Mouse (Mus musculus) embryonic facial prominence, embryonic 12.5 days (tissue): ENCODE data around the gene Fam198a. TPM values are rescaled to one million over a fixed set of nuclear protein-coding genes. Genes with fewer than 3 reads are reported as not detected.
A peak's percentile ranks its signal among the peaks of the same experiment; 100 is the strongest.
"Not testable (repeated sequence)": the region's sequence is repeated elsewhere in the genome, so short reads cannot be mapped to it uniquely, and the experiment has no call there.

Experiments
- ATAC-seq: fragments of 200-750 bp; cut with Nextera tagmentation; 2 replicates; pipeline ENCODE4 v1.8.0; 2017; ENCODE audit not compliant: insufficient number of reproducible peaks, insufficient read depth, low FRiP score, low TSS enrichment
- H3K27ac ChIP-seq: fragments of 300-500 bp; sonication (generic); 2 replicates; pipeline ENCODE4 v1.5.1; 2016; ENCODE audit warnings: mild to moderate bottlenecking
- H3K27me3 ChIP-seq: fragments of 300-500 bp; sonication (generic); 2 replicates; pipeline ENCODE4 v1.6.1; 2016; ENCODE audit warnings: mild to moderate bottlenecking, moderate library complexity
- H3K36me3 ChIP-seq: fragments of 300-500 bp; sonication (generic); 2 replicates; pipeline ENCODE4 v1.6.1; 2016; ENCODE audit warnings: mild to moderate bottlenecking
- H3K4me1 ChIP-seq: fragments of 300-500 bp; sonication (generic); 2 replicates; pipeline ENCODE4 v1.6.1; 2016
- H3K4me2 ChIP-seq: fragments of 300-500 bp; sonication (generic); replicated peaks from 2 replicates; pipeline ENCODE4 v1.6.1; 2016; ENCODE audit warnings: mild to moderate bottlenecking, moderate library complexity
- H3K4me3 ChIP-seq: fragments of 300-500 bp; sonication (generic); 2 replicates; pipeline ENCODE4 v1.5.1; 2016; ENCODE audit warnings: mild to moderate bottlenecking
- H3K9ac ChIP-seq: fragments of 300-500 bp; sonication (generic); 2 replicates; pipeline ENCODE4 v1.6.1; 2016; ENCODE audit warnings: mild to moderate bottlenecking, moderate library complexity
- H3K9me3 ChIP-seq: fragments of 300-500 bp; sonication (generic); 2 replicates; pipeline ENCODE4 v1.6.1; 2016; ENCODE audit warnings: mild to moderate bottlenecking, moderate library complexity
- WGBS: fragments of 180-500 bp; shearing (Covaris S2); methylation state at CpG from one replicate; pipeline ENCODE4 v1.1.7; 2016; 5-methylcytosine and 5-hydroxymethylcytosine counted together
- polyA plus RNA-seq: library from polyadenylated mRNA; unstranded; fragments of >200 nt; fragmentation: Nextera tagmentation; extraction: Ambion mirVana; gene quantifications from 2 replicates; pipeline ENCODE4 v1.2.1, GENCODE M21; 2016

The Fam198a gene
- polyA plus RNA-seq, 1 experiment from 2014 or later, result 2.1 TPM

GRCm38 (mm10) chr9:122012816-122013215 lies 62.0 kb downstream of the Fam198a start:
- WGBS, result 85% methylated on average over 2 of the region's 2 CpGs

GRCm38 (mm10) chr9:122013629-122014028 lies 62.8 kb downstream of the Fam198a start:
- H3K4me2 ChIP-seq, result no peak overlapping the region
- H3K9me3 ChIP-seq, result no peaks in the 10 kb centered on the region
- no peak for ATAC-seq
- H3K4me3 ChIP-seq, result no peak overlapping the region
- H3K9ac ChIP-seq, result no peak overlapping the region
- WGBS, result 76% methylated on average over 4 of the region's 4 CpGs
- H3K36me3 ChIP-seq, result no peaks in the 10 kb centered on the region
- H3K27me3 ChIP-seq, result no peaks in the 10 kb centered on the region
- H3K4me1 ChIP-seq, result no peaks in the 10 kb centered on the region
- H3K27ac ChIP-seq, result no peak overlapping the region

More at GRCm38 (mm10) chr9:122012816-122013215, 62.0 kb downstream of the Fam198a start:
- Histone ChIP-seq H3K9me3 (no peaks in the 10 kb centered on the region), H3K4me1 (no peaks in the 10 kb centered on the region), H3K9ac (no peak overlapping the region), H3K27ac (no peak overlapping the region), H3K4me3 (no peak overlapping the region), H3K27me3 (no peaks in the 10 kb centered on the region), H3K4me2 (no peak overlapping the region), H3K36me3 (no peaks in the 10 kb centered on the region)
- no peak for ATAC-seq

GRCm38 (mm10) chr9:122014241-122014667 lies 63.5 kb downstream of the Fam198a start:
- no peak overlapping the region for H3K9ac ChIP-seq
- no peak overlapping the region for H3K4me2 ChIP-seq
- peaks cover 5% of the 10 kb centered on the region; the same call in 1 of the 2 replicates for H3K4me1 ChIP-seq
- H3K27ac ChIP-seq, result no peak overlapping the region
- no peak for ATAC-seq
- no peaks in the 10 kb centered on the region for H3K27me3 ChIP-seq
- H3K36me3 ChIP-seq, result no peaks in the 10 kb centered on the region
- WGBS, result 14% methylated on average over 10 of the region's 10 CpGs
- H3K4me3 ChIP-seq, result no peak overlapping the region
- H3K9me3 ChIP-seq, result no peaks in the 10 kb centered on the region

GRCm38 (mm10) chr9:122018079-122018478 lies 67.3 kb downstream of the Fam198a start:
- Histone ChIP-seq H3K27ac (no peak overlapping the region), H3K4me1 (peaks cover 7% of the 10 kb centered on the region; the same call in 1 of the 2 replicates), H3K4me2 (no peak overlapping the region), H3K9ac (no peak overlapping the region), H3K27me3 (no peaks in the 10 kb centered on the region), H3K9me3 (no peaks in the 10 kb centered on the region), H3K36me3 (no peaks in the 10 kb centered on the region), H3K4me3 (no peak overlapping the region)
- ATAC-seq, result no peak
- 75% methylated on average over 5 of the region's 5 CpGs for WGBS

DNA sequence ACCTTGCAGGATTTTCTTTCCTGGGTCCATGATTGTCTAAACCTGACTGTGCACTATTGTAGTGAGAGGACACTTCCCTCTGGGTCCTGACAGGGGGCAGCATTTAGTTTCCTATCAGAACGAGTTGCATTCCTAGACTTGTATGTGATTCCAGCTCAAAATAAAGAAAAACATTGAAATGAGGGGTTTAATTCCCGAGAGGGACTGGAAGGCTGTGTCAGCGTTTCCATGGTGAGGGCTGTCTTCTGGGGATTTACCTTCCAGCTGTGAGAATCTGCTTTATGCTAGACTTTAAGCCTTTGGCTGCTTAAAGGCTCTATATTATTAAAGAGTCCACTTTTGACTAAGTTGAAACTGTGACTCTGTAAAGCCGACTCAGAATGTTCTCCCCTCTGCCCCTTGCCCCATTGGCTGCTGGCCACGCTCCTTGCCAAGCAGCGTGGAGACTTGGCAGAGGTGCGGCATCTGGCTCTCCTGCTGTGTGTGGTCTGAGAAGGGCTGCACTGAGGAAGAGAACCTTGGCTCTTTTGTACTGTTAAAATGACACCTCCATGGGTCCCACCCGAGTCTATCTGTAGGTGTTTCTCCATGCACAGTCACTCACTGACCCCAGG lies 68.1 kb downstream of the Fam198a start:
- Histone ChIP-seq H3K4me2 (no peak overlapping the region), H3K4me1 (peaks cover 7% of the 10 kb centered on the region; the same call in 1 of the 2 replicates), H3K4me3 (no peak overlapping the region), H3K27ac (no peak overlapping the region; the same call in 1 of the 2 replicates), H3K27me3 (no peaks in the 10 kb centered on the region), H3K36me3 (no peaks in the 10 kb centered on the region), H3K9ac (no peak overlapping the region), H3K9me3 (no peaks in the 10 kb centered on the region)
- WGBS, result 13% methylated on average over 8 of the region's 8 CpGs
- peak; percentile 67; the same call in 1 of the 2 replicates for ATAC-seq

- H3K27ac ChIP-seq, result no peak overlapping the region
- no peak overlapping the region for H3K9ac ChIP-seq
- H3K4me2 ChIP-seq, result no peak overlapping the region
- no peak overlapping the region for H3K4me3 ChIP-seq
- no peak for ATAC-seq
- H3K36me3 ChIP-seq, result no peaks in the 10 kb centered on the region
- 79% methylated on average over 4 of the region's 4 CpGs for WGBS
- no peaks in the 10 kb centered on the region for H3K9me3 ChIP-seq
- H3K4me1 ChIP-seq, result peaks cover 7% of the 10 kb centered on the region; the same call in 1 of the 2 replicates
- no peaks in the 10 kb centered on the region for H3K27me3 ChIP-seq
Observed at GRCm38 (mm10) chr9:122020321-122020720, 69.5 kb downstream of the Fam198a start.

GRCm38 (mm10) chr9:122021171-122021570 lies 70.4 kb downstream of the Fam198a start:
- H3K9ac ChIP-seq, H3K27ac ChIP-seq, H3K4me3 ChIP-seq, H3K27me3 ChIP-seq, ATAC-seq, H3K36me3 ChIP-seq, H3K9me3 ChIP-seq, H3K4me2 ChIP-seq: not testable (repeated sequence)
- WGBS, result 82% methylated on average over 4 of the region's 4 CpGs
- H3K4me1 ChIP-seq, result peaks cover 11% of the 10 kb centered on the region

DNA sequence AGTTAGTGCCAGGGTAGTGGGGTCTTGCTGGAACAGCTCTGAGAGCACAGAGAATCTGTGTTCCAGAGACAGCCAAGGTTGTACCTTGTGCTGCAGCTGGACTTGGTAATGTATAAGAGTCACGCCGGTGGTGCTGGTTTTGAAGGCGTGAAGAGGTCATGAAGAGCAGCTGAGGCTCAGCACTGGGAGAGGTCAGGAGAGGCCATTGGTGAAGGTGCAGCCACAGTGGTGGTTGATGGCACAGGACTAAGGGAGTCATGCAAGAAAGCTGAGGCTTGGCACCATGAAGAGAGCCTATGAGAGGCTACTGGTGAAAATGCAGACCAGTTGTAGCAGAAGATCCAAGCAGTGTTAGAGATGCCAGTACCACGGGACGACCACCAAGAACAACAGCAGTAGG lies 70.8 kb downstream of the Fam198a start:
- Histone ChIP-seq H3K4me2 (no peak overlapping the region), H3K4me3 (no peak overlapping the region), H3K9me3 (no peaks in the 10 kb centered on the region), H3K9ac (no peak overlapping the region), H3K27ac (no peak overlapping the region), H3K27me3 (no peaks in the 10 kb centered on the region), H3K4me1 (peaks cover 15% of the 10 kb centered on the region), H3K36me3 (no peaks in the 10 kb centered on the region)
- ATAC-seq, result no peak
- WGBS, result 84% methylated on average over 5 of the region's 5 CpGs

GRCm38 (mm10) chr9:122022776-122023175 lies 72.0 kb downstream of the Fam198a start:
- Histone ChIP-seq H3K27ac (no peak overlapping the region), H3K27me3 (no peaks in the 10 kb centered on the region), H3K4me2 (no peak overlapping the region), H3K36me3 (no peaks in the 10 kb centered on the region), H3K4me1 (peaks cover 23% of the 10 kb centered on the region), H3K4me3 (no peak overlapping the region), H3K9ac (no peak overlapping the region), H3K9me3 (no peaks in the 10 kb centered on the region)
- 78% methylated on average over 9 of the region's 9 CpGs for WGBS
- ATAC-seq, result no peak

- H3K4me3 ChIP-seq, result no peak overlapping the region
- no peak for ATAC-seq
- H3K4me1 ChIP-seq, result peaks cover 23% of the 10 kb centered on the region
- no peak overlapping the region for H3K4me2 ChIP-seq
- H3K27ac ChIP-seq, result no peak overlapping the region
- H3K36me3 ChIP-seq, result no peaks in the 10 kb centered on the region
- WGBS, result 84% methylated on average over 5 of the region's 5 CpGs
- no peak overlapping the region for H3K9ac ChIP-seq
- H3K9me3 ChIP-seq, result no peaks in the 10 kb centered on the region
- no peaks in the 10 kb centered on the region for H3K27me3 ChIP-seq
Observed at GRCm38 (mm10) chr9:122023873-122024272, 73.1 kb downstream of the Fam198a start.

GRCm38 (mm10) chr9:122024419-122024818 lies 73.6 kb downstream of the Fam198a start:
- no peak overlapping the region for H3K9ac ChIP-seq
- no peak overlapping the region for H3K4me3 ChIP-seq
- no peak overlapping the region for H3K27ac ChIP-seq
- 92% methylated on average over 6 of the region's 6 CpGs for WGBS
- H3K4me2 ChIP-seq, result no peak overlapping the region
- H3K9me3 ChIP-seq, result no peaks in the 10 kb centered on the region
- peaks cover 17% of the 10 kb centered on the region for H3K4me1 ChIP-seq
- no peak for ATAC-seq
- H3K36me3 ChIP-seq, result no peaks in the 10 kb centered on the region
- H3K27me3 ChIP-seq, result no peaks in the 10 kb centered on the region

GRCm38 (mm10) chr9:122025855-122026590 lies 75.2 kb downstream of the Fam198a start:
- H3K9me3 ChIP-seq, result no peaks in the 10 kb centered on the region
- no peak for ATAC-seq
- no peak overlapping the region for H3K4me2 ChIP-seq
- H3K27ac ChIP-seq, result peak overlapping the region; percentile 14; the same call in 1 of the 2 replicates
- H3K9ac ChIP-seq, result no peak overlapping the region
- WGBS, result 56% methylated on average over 7 of the region's 7 CpGs
- peaks cover 17% of the 10 kb centered on the region for H3K4me1 ChIP-seq
- no peaks in the 10 kb centered on the region for H3K36me3 ChIP-seq
- no peaks in the 10 kb centered on the region for H3K27me3 ChIP-seq
- H3K4me3 ChIP-seq, result no peak overlapping the region
